Mouse (Mus musculus): ENCODE data around the gene Dpysl4.

- TF ChIP-seq CTCF (conservative IDR thresholded peaks at IDR 0.05; ENCODE audit: insufficient read depth, insufficient read length, low read depth, low read length) (no peak), POLR2A (IDR thresholded peaks at IDR 0.05; ENCODE audit: low read depth, low read length) (no peak)
These were observed 54.2 kb downstream of the Dpysl4 start for GRCm38 (mm10) chr7:139139921-139140461.
